In genomic region chr3:122402143-122402542, GRCm38 (mm10) we compare ENCODE assay signal across 16 mouse cellular contexts.
DNase-seq lines count a peak whose midpoint lies in the region; ATAC-seq and TF ChIP-seq lines count a peak whose summit lies in the region.
"Had no signal": no experiment of that assay in that cellular context is flagged by ENCODE, and none has a peak within 500 bp of the region (broad histone marks: within the 10 kb centered on the region; RNA-seq: fewer than 3 reads in every experiment).

No protein-coding gene starts in this region.

- no peak for TF ChIP-seq POLR2A in brain, embryonic 14.5 days (IDR thresholded peaks at IDR 0.05; ENCODE audit: borderline replicate concordance, extremely low read depth, insufficient read depth, insufficient read length, poor library complexity, severe bottlenecking)

- no peak overlapping the region for H3K4me3 ChIP-seq in heart, embryonic 11.5 days (ENCODE audit: low read depth, low read length)
- no peak overlapping the region for H3K4me3 ChIP-seq in lung, embryonic 14.5 days (ENCODE audit: low read depth, low read length)
- no peak overlapping the region for H3K4me3 ChIP-seq in stomach, embryonic 14.5 days (ENCODE audit: low read depth, low read length)
- no peak overlapping the region for H3K4me3 ChIP-seq in kidney, embryonic 16.5 days (ENCODE audit: low read length)
- H3K4me3 ChIP-seq: embryonic facial prominence, embryonic 13.5 days; hindbrain, embryonic 13.5 days; limb, embryonic 15.5 days; midbrain, embryonic 13.5 days had no signal

- no peaks in the 10 kb centered on the region for H3K36me3 ChIP-seq in heart, embryonic 11.5 days (ENCODE audit: control insufficient read depth, insufficient read depth, low read length)
- H3K36me3 ChIP-seq in lung, embryonic 14.5 days (ENCODE audit: insufficient read depth) = no peaks in the 10 kb centered on the region
- H3K36me3 ChIP-seq in stomach, embryonic 14.5 days (ENCODE audit: control insufficient read depth, insufficient read depth, low read length) = no peaks in the 10 kb centered on the region
- no peaks in the 10 kb centered on the region for H3K36me3 ChIP-seq in kidney, embryonic 16.5 days (ENCODE audit: insufficient read depth, low read length)
- H3K36me3 ChIP-seq: embryonic facial prominence, embryonic 13.5 days; hindbrain, embryonic 13.5 days; limb, embryonic 15.5 days; midbrain, embryonic 13.5 days had no signal

- no peak for TF ChIP-seq CTCF in lung, embryonic 14.5 days (IDR thresholded peaks at IDR 0.05; ENCODE audit: low read depth)
- TF ChIP-seq CTCF in brain, embryonic 14.5 days (IDR thresholded peaks at IDR 0.05; ENCODE audit: borderline replicate concordance, extremely low read depth, insufficient read depth, insufficient read length) = no peak

- no peak overlapping the region for H3K9ac ChIP-seq in heart, embryonic 11.5 days (ENCODE audit: low read depth, low read length)
- no peak overlapping the region for H3K9ac ChIP-seq in lung, embryonic 14.5 days
- no peak overlapping the region for H3K9ac ChIP-seq in stomach, embryonic 14.5 days (replicated peaks; ENCODE audit: low read depth, low read length)
- no peak overlapping the region for H3K9ac ChIP-seq in kidney, embryonic 16.5 days (replicated peaks; ENCODE audit: low read length)
- H3K9ac ChIP-seq: embryonic facial prominence, embryonic 13.5 days; hindbrain, embryonic 13.5 days; limb, embryonic 15.5 days; midbrain, embryonic 13.5 days had no signal

- H3K4me1 ChIP-seq in heart, embryonic 11.5 days (ENCODE audit: control insufficient read depth, insufficient read depth, low read length) = peaks cover 15% of the 10 kb centered on the region; the same call in 1 of the 2 replicates
- H3K4me1 ChIP-seq in lung, embryonic 14.5 days (ENCODE audit: insufficient read depth) = peaks cover 7% of the 10 kb centered on the region; the same call in 1 of the 2 replicates
- H3K4me1 ChIP-seq in stomach, embryonic 14.5 days (ENCODE audit: control insufficient read depth, insufficient read depth, low read length) = no peaks in the 10 kb centered on the region
- H3K4me1 ChIP-seq in kidney, embryonic 16.5 days (ENCODE audit: insufficient read depth, low read length) = peaks cover 10% of the 10 kb centered on the region; the same call in 1 of the 2 replicates
- H3K4me1 ChIP-seq: hindbrain, embryonic 13.5 days; midbrain, embryonic 13.5 days had no signal

- H3K27me3 ChIP-seq in heart, embryonic 11.5 days (ENCODE audit: control insufficient read depth, insufficient read depth, low read length) = no peaks in the 10 kb centered on the region
- H3K27me3 ChIP-seq in lung, embryonic 14.5 days (ENCODE audit: insufficient read depth, low read length) = no peaks in the 10 kb centered on the region
- H3K27me3 ChIP-seq in stomach, embryonic 14.5 days (ENCODE audit: control insufficient read depth, insufficient read depth, low read length) = no peaks in the 10 kb centered on the region
- H3K27me3 ChIP-seq in kidney, embryonic 16.5 days (ENCODE audit: insufficient read depth, low read length) = no peaks in the 10 kb centered on the region
- H3K27me3 ChIP-seq: embryonic facial prominence, embryonic 13.5 days; hindbrain, embryonic 13.5 days; limb, embryonic 15.5 days; midbrain, embryonic 13.5 days had no signal

- H3K4me2 ChIP-seq in heart, embryonic 11.5 days = peak overlapping the region; percentile 38
- H3K4me2 ChIP-seq in lung, embryonic 14.5 days = no peak overlapping the region
- no peak overlapping the region for H3K4me2 ChIP-seq in stomach, embryonic 14.5 days (replicated peaks; ENCODE audit: low read depth, low read length)
- no peak overlapping the region for H3K4me2 ChIP-seq in kidney, embryonic 16.5 days (replicated peaks; ENCODE audit: low read depth, low read length)
- H3K4me2 ChIP-seq: embryonic facial prominence, embryonic 13.5 days; hindbrain, embryonic 13.5 days; limb, embryonic 15.5 days; midbrain, embryonic 13.5 days had no signal

- 32% methylated on average over 5 of the region's 5 CpGs for WGBS in heart, embryonic 11.5 days (ENCODE audit: insufficient replicate concordance)
- 22% methylated on average over 5 of the region's 5 CpGs for WGBS in lung, embryonic 14.5 days
- WGBS in stomach, embryonic 14.5 days = 16% methylated on average over 5 of the region's 5 CpGs
- 44% methylated on average over 5 of the region's 5 CpGs for WGBS in kidney, embryonic 16.5 days

- no peaks in the 10 kb centered on the region for H3K9me3 ChIP-seq in heart, embryonic 11.5 days (replicated peaks; ENCODE audit: control insufficient read depth, low read length)
- H3K9me3 ChIP-seq in lung, embryonic 14.5 days (ENCODE audit: low read depth, low read length) = no peaks in the 10 kb centered on the region
- H3K9me3 ChIP-seq in stomach, embryonic 14.5 days (ENCODE audit: control insufficient read depth, low read depth, low read length) = no peaks in the 10 kb centered on the region
- H3K9me3 ChIP-seq in kidney, embryonic 16.5 days (ENCODE audit: low read length) = no peaks in the 10 kb centered on the region
- H3K9me3 ChIP-seq: embryonic facial prominence, embryonic 13.5 days; hindbrain, embryonic 13.5 days; limb, embryonic 15.5 days; midbrain, embryonic 13.5 days had no signal

- DNase-seq in heart, postnatal 14 days = no peak
- peak; percentile 52 for DNase-seq in lung, embryonic 14.5 days
- no peak for DNase-seq in lung, postnatal 14 days
- DNase-seq in brain, embryonic 14.5 days (ENCODE audit: low read depth) = peak; percentile 22
- DNase-seq: adrenal gland, postnatal 25 days; gastrocnemius, postnatal 14 days; thymus, adult 18-20 months had no signal

- intact Hi-C loops in heart, postnatal 14 days (cut with DNase I) = no loop called here

- ATAC-seq in heart, embryonic 11.5 days (replicated peaks; ENCODE audit: insufficient number of reproducible peaks, low FRiP score, low TSS enrichment) = peak; percentile 42; the same call in 1 of the 2 replicates
- ATAC-seq in lung, embryonic 14.5 days (ENCODE audit: insufficient read depth) = peak; percentile 26; the same call in 1 of the 2 replicates
- ATAC-seq in stomach, embryonic 14.5 days (ENCODE audit: insufficient number of reproducible peaks, insufficient read depth, low FRiP score, low read depth) = peak; percentile 28; the same call in 1 of the 2 replicates
- no peak for ATAC-seq in kidney, embryonic 16.5 days (ENCODE audit: low FRiP score, low TSS enrichment)
- ATAC-seq: forebrain, embryonic 14.5 days had no signal

- peak overlapping the region; percentile 29; the same call in 1 of the 2 replicates for H3K27ac ChIP-seq in heart, embryonic 11.5 days (ENCODE audit: low read depth, low read length)
- H3K27ac ChIP-seq in lung, embryonic 14.5 days (ENCODE audit: low read depth) = no peak overlapping the region
- no peak overlapping the region for H3K27ac ChIP-seq in stomach, embryonic 14.5 days (ENCODE audit: low read length)
- H3K27ac ChIP-seq in kidney, embryonic 16.5 days (ENCODE audit: low read length) = no peak overlapping the region
- H3K27ac ChIP-seq: embryonic facial prominence, embryonic 13.5 days; hindbrain, embryonic 13.5 days; kidney, postnatal 0 days; limb, embryonic 15.5 days; midbrain, embryonic 13.5 days had no signal

Comparison
In these comparisons a context has a peak if more than half of its experiments do, and no peak if none do; other contexts are left out.
1. DNase-seq: peak in lung, embryonic 14.5 days (single experiment) and brain, embryonic 14.5 days (single experiment); none in heart, postnatal 14 days (0 of 2) and lung, postnatal 14 days (single experiment).